Mouse (Mus musculus) forebrain, embryonic 14.5 days (tissue): ENCODE measurements around the gene Gm27027. TPM values are rescaled to one million over a fixed set of nuclear protein-coding genes. Genes with fewer than 3 reads are reported as not detected.
A peak's percentile ranks its signal among the peaks of the same experiment; 100 is the strongest.

Experiments used
- ATAC-seq: fragments of 200-750 bp; cut with Nextera tagmentation; 2 replicates; pipeline ENCODE4 v1.8.0; 2017; ENCODE audit warnings: mild to moderate bottlenecking, moderate library complexity
- DNase-seq: peaks from one replicate; pipeline ENCODE4 v3.0.0-alpha.2; 2015; ENCODE audit warnings: low spot score
- H3K27ac ChIP-seq: fragments of 300-500 bp; sonication (generic); 2 replicates; pipeline ENCODE4 v1.5.1; 2014; ENCODE audit warnings: low read depth, mild to moderate bottlenecking, control low read depth, low read length, moderate library complexity
- H3K27me3 ChIP-seq: fragments of 300-500 bp; sonication (generic); replicated peaks from 2 replicates; pipeline ENCODE4 v1.6.1; 2014; ENCODE audit warnings: low read length, control low read depth, mixed read lengths; ENCODE audit not compliant: control insufficient read depth, insufficient read depth
- H3K36me3 ChIP-seq: fragments of 300-500 bp; sonication (generic); 2 replicates; pipeline ENCODE4 v1.6.1; 2014; ENCODE audit warnings: low read length, control low read depth; ENCODE audit not compliant: control insufficient read depth, insufficient read depth
- H3K4me1 ChIP-seq: fragments of 300-500 bp; sonication (generic); 2 replicates; pipeline ENCODE4 v1.6.1; 2014; ENCODE audit warnings: antibody characterized with exemption, low read length, control low read depth; ENCODE audit not compliant: control insufficient read depth, insufficient read depth
- H3K4me2 ChIP-seq: fragments of 300-500 bp; sonication (generic); 2 replicates; pipeline ENCODE4 v1.6.1; 2014; ENCODE audit warnings: mild to moderate bottlenecking, control low read depth, low read length
- H3K4me3 ChIP-seq: fragments of 300-500 bp; sonication (generic); 2 replicates; pipeline ENCODE4 v1.5.1; 2014; ENCODE audit warnings: low read depth, low read length, control low read depth
- H3K9ac ChIP-seq: fragments of 300-500 bp; sonication (generic); 2 replicates; pipeline ENCODE4 v1.6.1; 2014; ENCODE audit warnings: mild to moderate bottlenecking, low read length, control low read depth, moderate library complexity
- H3K9me3 ChIP-seq: fragments of 300-500 bp; sonication (generic); replicated peaks from 2 replicates; pipeline ENCODE4 v1.6.1; 2016; ENCODE audit warnings: low read length, control low read depth, mixed read lengths; ENCODE audit not compliant: control insufficient read depth
- WGBS: fragments of 180-500 bp; shearing (Covaris S2); extraction: QIAGEN DNeasy Blood & Tissue Kit; methylation state at CpG from one replicate; pipeline ENCODE4 v1.1.7; 2014; 5-methylcytosine and 5-hydroxymethylcytosine counted together
- polyA plus RNA-seq: library from polyadenylated mRNA; unstranded; fragments of >200 nt; fragmentation: Nextera tagmentation; extraction: Ambion mirVana; gene quantifications from 2 replicates; pipeline ENCODE4 v1.2.1, GENCODE M21; 2014

The Gm27027 gene
- polyA plus RNA-seq, 1 experiment from 2014 or later = not detected

DNA sequence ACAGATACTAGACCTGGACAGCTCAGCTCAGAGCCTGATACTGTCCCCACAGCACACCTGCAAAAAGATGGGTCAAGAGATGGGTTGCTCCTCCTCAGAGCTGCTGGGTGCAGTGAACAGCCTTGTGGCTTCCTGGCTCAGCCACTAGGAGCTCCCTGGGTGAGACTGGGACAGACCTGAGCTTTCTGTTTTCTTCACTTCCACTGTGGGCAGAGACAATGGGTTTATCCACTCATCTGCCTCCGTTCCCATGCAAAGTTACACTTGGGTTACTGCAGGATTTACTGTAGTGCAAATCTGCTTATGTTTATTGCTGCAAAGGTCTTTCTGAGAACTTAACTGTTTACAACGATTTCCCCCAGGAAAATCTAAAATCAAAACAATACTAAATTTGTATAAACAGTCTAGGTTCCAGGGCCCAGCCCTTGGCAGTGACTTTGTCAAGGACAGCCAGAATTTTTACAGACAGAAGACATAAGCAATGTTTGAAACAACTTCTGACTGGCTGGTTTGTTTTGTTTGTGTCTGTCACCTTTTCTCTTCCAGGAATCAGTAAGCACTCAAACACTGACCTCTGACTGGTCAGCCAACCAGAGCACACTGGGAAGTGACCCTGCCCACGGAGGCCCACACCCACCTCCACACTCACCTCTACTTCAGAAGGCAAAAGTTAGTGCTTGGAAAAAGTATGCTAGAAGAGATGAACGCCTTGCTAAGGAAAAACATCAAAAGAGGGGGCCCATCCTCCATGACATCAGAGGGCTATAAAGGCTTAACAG is 13.5 kb downstream of the Gm27027 start:
- H3K4me3 ChIP-seq = no peak overlapping the region
- 90% methylated on average over 4 of the region's 4 CpGs for WGBS
- no peak overlapping the region for H3K9ac ChIP-seq
- DNase-seq = no peak
- H3K36me3 ChIP-seq = peaks cover 67% of the 10 kb centered on the region
- H3K4me2 ChIP-seq = no peak overlapping the region
- ATAC-seq = no peak
- no peaks in the 10 kb centered on the region for H3K4me1 ChIP-seq
- no peak overlapping the region for H3K27ac ChIP-seq
- H3K9me3 ChIP-seq = no peaks in the 10 kb centered on the region
- no peaks in the 10 kb centered on the region for H3K27me3 ChIP-seq

DNA sequence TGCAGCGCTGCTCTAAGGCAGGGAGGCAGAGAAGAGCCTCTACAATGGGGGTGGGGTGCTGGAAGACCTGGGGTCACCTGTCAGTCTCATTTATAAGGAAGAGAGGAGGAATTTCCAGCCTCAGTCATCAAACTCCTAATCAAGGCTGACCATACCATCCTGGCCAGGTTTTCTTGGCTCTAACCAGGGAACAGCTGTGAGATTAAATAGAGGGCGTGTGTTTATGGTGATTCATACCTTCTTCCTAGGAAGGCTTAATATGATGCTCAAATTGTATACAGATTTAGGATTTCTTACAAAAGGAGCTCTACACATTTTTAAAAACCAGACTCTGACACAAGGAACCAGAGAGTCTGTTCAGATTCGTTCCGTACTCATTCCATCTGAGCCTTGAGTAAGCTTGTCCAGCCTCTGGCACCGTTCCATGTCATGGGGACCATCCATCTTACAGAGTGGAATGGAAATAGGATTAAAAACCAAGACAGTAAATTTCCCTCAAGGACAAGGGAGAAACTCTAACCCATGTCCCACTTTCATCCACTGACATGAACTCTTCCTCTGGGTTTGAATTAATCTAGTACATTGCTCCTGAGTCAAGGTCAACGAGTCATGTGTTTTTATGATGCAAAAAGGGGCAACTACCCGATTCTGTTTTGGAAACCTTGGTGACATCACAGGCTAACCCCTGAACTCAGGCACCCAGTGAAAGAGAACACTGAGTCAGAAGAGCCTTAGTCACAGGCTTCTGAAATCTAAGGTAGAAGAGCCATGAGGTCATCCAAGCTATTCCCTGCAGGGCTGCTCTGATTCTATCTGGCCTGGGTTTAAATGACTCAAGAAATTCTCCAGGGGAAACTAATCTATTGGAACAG is 16.7 kb downstream of the Gm27027 start:
- H3K27ac ChIP-seq = no peak overlapping the region
- H3K9ac ChIP-seq = no peak overlapping the region
- H3K36me3 ChIP-seq = peaks cover 47% of the 10 kb centered on the region
- no peak for ATAC-seq
- H3K27me3 ChIP-seq = no peaks in the 10 kb centered on the region
- peaks cover 15% of the 10 kb centered on the region for H3K4me1 ChIP-seq
- H3K4me2 ChIP-seq = no peak overlapping the region
- no peak for DNase-seq
- no peak overlapping the region for H3K4me3 ChIP-seq
- WGBS = 87% methylated on average over 7 of the region's 7 CpGs
- no peaks in the 10 kb centered on the region for H3K9me3 ChIP-seq

DNA sequence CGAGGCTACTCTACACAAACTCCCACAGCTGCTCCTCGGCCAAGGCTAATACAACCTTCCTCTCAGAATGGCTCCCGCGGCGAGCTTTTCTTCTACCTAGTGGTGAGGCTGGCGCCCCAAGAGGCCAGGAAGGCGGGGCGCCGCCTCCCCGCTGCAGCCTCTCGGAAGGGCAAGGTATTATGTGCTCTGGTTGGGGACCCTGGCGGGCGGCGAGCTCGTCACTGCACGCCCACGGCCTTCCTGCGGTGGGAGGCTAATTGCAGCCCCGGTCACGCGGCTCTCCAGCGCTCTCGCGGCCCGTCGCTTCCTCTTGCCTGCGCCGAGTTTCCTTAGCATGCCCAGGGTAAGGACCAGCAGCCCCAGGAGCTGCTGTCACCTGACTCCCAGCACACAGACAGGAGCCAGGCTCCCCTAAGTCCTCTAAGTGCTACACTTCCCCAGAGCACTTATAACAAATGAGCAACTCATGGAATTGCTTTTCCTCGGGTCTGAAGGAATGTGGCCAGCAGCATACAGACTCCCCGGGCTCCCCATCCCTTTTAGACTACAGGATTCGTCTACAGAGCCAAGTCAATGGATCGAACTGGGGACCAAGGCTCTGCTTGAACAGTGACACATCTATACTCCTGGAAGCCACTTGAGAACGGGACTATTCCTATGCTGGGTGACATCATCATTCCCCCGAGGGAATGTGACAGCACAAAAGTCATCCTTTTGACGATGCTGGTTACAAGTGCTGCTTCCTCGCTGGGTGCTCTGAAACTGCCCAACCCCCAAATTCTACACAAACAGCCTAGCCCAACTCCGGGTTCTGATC is 19.5 kb downstream of the Gm27027 start:
- H3K4me3 ChIP-seq = peak overlapping the region; percentile 33
- H3K4me1 ChIP-seq = peaks cover 15% of the 10 kb centered on the region
- 1% methylated on average over 37 of the region's 37 CpGs for WGBS
- H3K36me3 ChIP-seq = peaks cover 27% of the 10 kb centered on the region
- DNase-seq = peak; percentile 73
- peak overlapping the region; percentile 85 for H3K4me2 ChIP-seq
- no peaks in the 10 kb centered on the region for H3K27me3 ChIP-seq
- H3K9ac ChIP-seq = peak overlapping the region; percentile 70
- no peaks in the 10 kb centered on the region for H3K9me3 ChIP-seq
- H3K27ac ChIP-seq = peak overlapping the region; percentile 46
- peak; percentile 79 for ATAC-seq

DNA sequence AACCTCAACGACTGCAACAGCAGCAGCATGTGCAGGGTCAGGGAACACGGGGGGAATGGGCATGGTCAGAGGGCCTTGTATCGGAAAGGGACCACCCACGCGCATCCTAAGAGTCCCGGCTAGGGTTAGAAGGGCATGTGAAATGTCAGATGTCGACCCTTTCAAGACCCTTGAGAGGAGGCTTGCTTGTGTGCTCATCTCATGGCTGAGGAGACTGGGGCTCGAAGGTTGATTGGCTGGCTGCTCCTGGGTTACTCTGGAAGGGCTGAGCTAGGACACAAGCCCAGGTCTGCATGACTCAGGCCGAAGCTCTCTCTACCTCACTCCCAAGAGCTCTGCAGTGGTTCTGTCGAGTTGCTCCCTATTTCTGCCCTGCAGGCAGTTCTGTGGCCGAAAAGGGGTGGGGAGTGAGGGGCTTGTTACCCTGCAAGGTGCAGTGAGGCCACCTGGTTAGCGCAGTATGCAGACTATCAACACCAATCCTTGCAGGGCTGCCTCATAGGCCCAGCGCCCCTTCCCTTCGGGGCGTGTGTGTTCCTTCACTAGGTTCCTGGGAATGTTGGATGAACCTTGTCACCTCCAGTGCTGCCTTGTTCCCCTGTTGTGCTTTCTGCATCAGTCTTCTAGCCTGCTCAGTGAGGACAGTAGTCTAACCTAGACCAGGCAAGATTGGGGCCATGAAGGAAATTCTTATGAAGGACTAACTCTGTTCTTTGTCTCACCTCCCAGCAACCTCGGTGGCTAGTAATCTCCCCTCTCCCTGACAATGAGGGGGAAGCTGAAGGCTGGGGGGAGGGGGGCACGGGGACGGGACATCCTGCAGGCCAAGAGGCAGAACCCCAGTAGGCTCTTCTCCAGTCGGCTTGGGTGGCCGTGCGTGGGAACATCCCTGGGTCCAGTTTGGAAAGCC is 20.4 kb downstream of the Gm27027 start:
- peak overlapping the region; percentile 46 for H3K27ac ChIP-seq
- ATAC-seq (peak; percentile 35), DNase-seq (no peak)
- H3K27me3 ChIP-seq = no peaks in the 10 kb centered on the region
- peak overlapping the region; percentile 70 for H3K9ac ChIP-seq
- H3K4me3 ChIP-seq = peak overlapping the region; percentile 33
- peak overlapping the region; percentile 85 for H3K4me2 ChIP-seq
- H3K36me3 ChIP-seq = peaks cover 18% of the 10 kb centered on the region
- H3K9me3 ChIP-seq = no peaks in the 10 kb centered on the region
- WGBS = 21% methylated on average over 21 of the region's 21 CpGs
- H3K4me1 ChIP-seq = peaks cover 15% of the 10 kb centered on the region

DNA sequence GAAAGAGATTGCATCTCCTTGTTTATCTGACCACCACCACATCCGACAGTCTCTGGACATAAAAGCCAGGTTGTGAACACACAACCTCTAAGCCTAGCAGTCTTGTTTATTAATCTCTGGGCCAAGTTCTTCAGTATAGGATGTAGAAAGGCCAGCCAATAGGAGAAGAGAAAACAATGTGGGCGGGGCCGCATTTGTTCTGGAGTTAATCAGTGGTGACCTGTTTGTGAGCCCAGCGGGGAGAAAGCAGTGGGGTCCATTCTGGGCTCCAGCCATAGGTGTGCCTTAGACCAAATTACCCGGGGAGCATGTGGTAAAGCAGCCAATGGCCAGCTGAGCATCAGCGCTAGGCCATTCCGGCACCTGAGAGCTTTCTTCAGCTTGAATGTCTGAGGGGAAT is 21.1 kb downstream of the Gm27027 start:
- ATAC-seq (no peak), DNase-seq (no peak)
- Histone ChIP-seq H3K4me3 (no peak overlapping the region), H3K4me1 (peaks cover 15% of the 10 kb centered on the region), H3K9me3 (no peaks in the 10 kb centered on the region), H3K36me3 (peaks cover 11% of the 10 kb centered on the region), H3K27me3 (no peaks in the 10 kb centered on the region), H3K27ac (no peak overlapping the region), H3K4me2 (no peak overlapping the region), H3K9ac (no peak overlapping the region)
- WGBS = 41% methylated on average over 7 of the region's 7 CpGs

DNA sequence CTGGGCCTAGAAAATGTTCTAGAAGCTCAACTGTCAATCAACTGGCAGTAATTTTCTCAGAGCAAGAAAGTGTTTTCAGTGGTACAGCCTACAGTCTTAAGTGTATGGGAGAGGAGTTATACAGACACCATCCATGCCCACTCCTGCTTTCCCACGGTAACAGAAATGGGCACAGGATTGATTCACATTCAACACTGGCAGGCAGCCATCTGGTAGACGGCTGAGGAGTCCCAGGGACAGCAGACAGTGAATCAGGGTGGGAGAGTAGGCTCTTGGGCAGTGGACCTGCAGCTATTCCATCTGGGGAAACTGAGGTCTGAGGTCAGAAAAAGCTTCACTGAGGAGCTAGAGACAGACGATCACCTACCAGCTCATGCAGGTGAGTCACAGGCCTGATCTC is 24.5 kb downstream of the Gm27027 start:
- no peak overlapping the region for H3K4me2 ChIP-seq
- no peak overlapping the region for H3K9ac ChIP-seq
- no peak overlapping the region for H3K27ac ChIP-seq
- DNase-seq (no peak), ATAC-seq (no peak)
- H3K4me3 ChIP-seq = no peak overlapping the region
- no peaks in the 10 kb centered on the region for H3K9me3 ChIP-seq
- H3K4me1 ChIP-seq = peaks cover 9% of the 10 kb centered on the region
- 52% methylated on average over 3 of the region's 3 CpGs for WGBS
- H3K36me3 ChIP-seq = no peaks in the 10 kb centered on the region
- H3K27me3 ChIP-seq = no peaks in the 10 kb centered on the region

DNA sequence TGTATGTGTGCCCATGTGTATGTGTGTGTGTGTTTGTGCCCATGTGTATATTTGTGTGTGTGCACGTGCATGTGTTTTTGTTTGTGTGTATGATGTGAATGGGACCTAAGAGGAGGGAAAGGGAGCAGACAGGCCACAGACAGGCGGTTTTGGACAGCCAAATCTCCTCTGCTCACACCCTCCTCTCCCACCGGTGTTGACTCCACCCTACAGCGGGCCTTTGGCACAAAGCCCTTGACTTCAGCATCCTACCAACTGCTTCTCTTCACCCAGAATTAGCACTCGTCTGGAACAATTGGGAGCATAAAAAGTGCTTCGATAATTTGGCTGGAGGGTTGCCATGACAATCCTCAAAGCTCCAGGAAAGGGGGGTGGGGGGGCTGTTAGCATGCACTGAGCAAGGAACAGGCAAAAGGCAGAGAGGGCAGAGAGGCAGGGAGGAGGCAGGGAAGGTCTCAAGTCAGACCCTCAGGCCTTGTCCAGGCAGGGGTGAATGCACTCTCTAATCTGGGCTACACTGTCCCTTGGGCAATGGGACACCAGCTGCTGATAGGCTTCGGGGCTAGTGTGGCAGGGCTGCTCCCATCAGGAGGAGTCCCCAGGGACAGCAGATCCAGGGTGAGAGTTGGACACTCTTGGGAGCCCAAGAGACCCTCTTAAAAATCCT is 31.5 kb downstream of the Gm27027 start:
- 20% methylated on average over 7 of the region's 7 CpGs for WGBS

More for the DNA sequence above, 31.5 kb downstream of the Gm27027 start:
- Histone ChIP-seq H3K4me2 (no peak overlapping the region), H3K36me3 (no peaks in the 10 kb centered on the region), H3K9ac (0 out of 2 replicates have a peak overlapping the region, but pooled peaks have one; percentile 6), H3K4me1 (peaks cover 9% of the 10 kb centered on the region), H3K27me3 (no peaks in the 10 kb centered on the region), H3K27ac (peak overlapping the region; percentile 29; the same call in 1 of the 2 replicates), H3K9me3 (no peaks in the 10 kb centered on the region), H3K4me3 (no peak overlapping the region)
- peak; percentile 79 for ATAC-seq
- peak; percentile 87 for DNase-seq
